In the genomic region with DNA sequence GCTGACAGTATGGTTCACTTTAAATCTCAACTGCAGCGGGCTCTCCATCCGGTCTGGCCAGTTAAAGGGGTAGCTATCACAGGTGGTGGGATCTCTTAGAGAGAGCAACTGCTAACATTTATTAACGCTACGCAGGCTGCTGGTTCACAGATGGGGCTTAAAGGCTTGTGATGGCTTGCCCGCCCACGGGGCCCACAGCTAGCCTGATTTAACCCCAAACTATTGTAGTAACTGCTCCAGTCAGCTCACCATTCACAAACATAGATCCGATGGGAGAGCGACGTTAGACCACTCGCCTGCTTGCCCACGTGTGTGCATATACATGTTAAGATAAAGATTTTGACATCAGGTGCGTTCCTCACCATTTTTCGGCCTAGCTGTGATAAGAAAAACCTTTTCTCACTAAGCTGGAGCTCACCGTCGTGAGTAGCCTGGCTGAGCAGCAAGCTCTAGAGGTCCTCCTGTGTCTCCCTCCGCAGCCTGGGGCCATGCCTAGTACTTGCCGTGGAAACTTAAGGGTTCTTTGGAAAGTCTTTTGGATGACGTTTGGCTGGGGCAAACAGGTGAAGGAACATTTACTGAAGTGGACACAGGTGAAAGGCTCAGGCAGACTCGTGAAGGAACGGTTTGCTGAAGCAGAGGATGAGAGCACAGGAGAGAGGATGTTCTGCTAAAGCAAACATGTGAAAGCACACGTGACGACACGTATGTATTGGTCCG, we compare ENCODE assay signal across 8 mouse cellular contexts. TPM values are rescaled to one million over a fixed set of nuclear protein-coding genes. Genes with fewer than 3 reads are reported as not detected.
DNase-seq lines count a peak whose midpoint lies in the region; ATAC-seq lines count a peak whose summit lies in the region.

No protein-coding gene starts in this region.

- peak overlapping the region; percentile 15; the same call in 1 of the 2 replicates for H3K9ac ChIP-seq in kidney, embryonic 15.5 days
- H3K9ac ChIP-seq in hindbrain, embryonic 14.5 days = 0 out of 2 replicates have a peak overlapping the region, but pooled peaks have one; percentile 13
- no peak overlapping the region; the same call in 1 of the 2 replicates for H3K9ac ChIP-seq in midbrain, embryonic 16.5 days (ENCODE audit: low read depth, low read length)

- 69% methylated on average over 24 of the region's 24 CpGs for WGBS in kidney, embryonic 15.5 days
- WGBS in hindbrain, embryonic 14.5 days = 52% methylated on average over 24 of the region's 24 CpGs
- WGBS in midbrain, embryonic 16.5 days = 49% methylated on average over 24 of the region's 24 CpGs

- H3K27ac ChIP-seq in kidney, embryonic 15.5 days = peak overlapping the region; percentile 89
- no peak overlapping the region for H3K27ac ChIP-seq in hindbrain, embryonic 14.5 days
- peak overlapping the region; percentile 28; the same call in 1 of the 2 replicates for H3K27ac ChIP-seq in midbrain, embryonic 16.5 days (ENCODE audit: low read length)

- DNase-seq in kidney, postnatal 10 days = no peak
- peak; percentile 25 to 40 for DNase-seq in cerebellum, postnatal 14 days
- DNase-seq in hindbrain, embryonic 14.5 days (ENCODE audit: low spot score) = no peak
- no peak for DNase-seq in thymus, postnatal 10 days (ENCODE audit: low spot score in 2 of 2)
- DNase-seq in right cerebral cortex, postnatal 4 days = no peak

- no peak for ATAC-seq in kidney, embryonic 15.5 days (replicated peaks; ENCODE audit: low FRiP score)
- ATAC-seq in hindbrain, embryonic 14.5 days (ENCODE audit: low FRiP score) = no peak
- ATAC-seq in midbrain, embryonic 16.5 days = no peak
- no peak for ATAC-seq in erythroblast, adult 5-6 weeks (replicated peaks; ENCODE audit: low FRiP score, poor library complexity, severe bottlenecking)

- H3K4me2 ChIP-seq in kidney, embryonic 15.5 days = peak overlapping the region; percentile 52
- peak overlapping the region; percentile 37 for H3K4me2 ChIP-seq in hindbrain, embryonic 14.5 days (replicated peaks)
- peak overlapping the region; percentile 42 for H3K4me2 ChIP-seq in midbrain, embryonic 16.5 days (ENCODE audit: low read length)

- no peak overlapping the region for H3K4me3 ChIP-seq in kidney, embryonic 15.5 days (replicated peaks)
- no peak overlapping the region for H3K4me3 ChIP-seq in hindbrain, embryonic 14.5 days (replicated peaks; ENCODE audit: low read length)
- no peak overlapping the region for H3K4me3 ChIP-seq in midbrain, embryonic 16.5 days (ENCODE audit: low read depth, low read length)

- H3K27me3 ChIP-seq in kidney, embryonic 15.5 days = no peaks in the 10 kb centered on the region
- no peaks in the 10 kb centered on the region for H3K27me3 ChIP-seq in hindbrain, embryonic 14.5 days (ENCODE audit: control insufficient read depth, insufficient read depth, low read length)
- no peaks in the 10 kb centered on the region for H3K27me3 ChIP-seq in midbrain, embryonic 16.5 days (ENCODE audit: control insufficient read depth, insufficient read depth, low read depth, low read length)

- peaks cover 67% of the 10 kb centered on the region for H3K4me1 ChIP-seq in kidney, embryonic 15.5 days
- H3K4me1 ChIP-seq in hindbrain, embryonic 14.5 days (replicated peaks; ENCODE audit: control insufficient read depth, insufficient read depth, low read length) = peaks cover 16% of the 10 kb centered on the region
- peaks cover 19% of the 10 kb centered on the region for H3K4me1 ChIP-seq in midbrain, embryonic 16.5 days (ENCODE audit: control insufficient read depth, insufficient read depth, low read length)

- H3K9me3 ChIP-seq in kidney, embryonic 15.5 days (replicated peaks) = no peaks in the 10 kb centered on the region
- H3K9me3 ChIP-seq in hindbrain, embryonic 14.5 days (ENCODE audit: control insufficient read depth, low read length) = no peaks in the 10 kb centered on the region
- H3K9me3 ChIP-seq in midbrain, embryonic 16.5 days (replicated peaks; ENCODE audit: control insufficient read depth, low read length, poor library complexity, severe bottlenecking) = no peaks in the 10 kb centered on the region

- no peaks in the 10 kb centered on the region for H3K36me3 ChIP-seq in kidney, embryonic 15.5 days
- no peaks in the 10 kb centered on the region for H3K36me3 ChIP-seq in hindbrain, embryonic 14.5 days (replicated peaks; ENCODE audit: control insufficient read depth, insufficient read depth)
- H3K36me3 ChIP-seq in midbrain, embryonic 16.5 days (ENCODE audit: control insufficient read depth, insufficient read depth, low read length) = no peaks in the 10 kb centered on the region

RNA-seq across cellular contexts. Expression of gene Rassf3, which starts 13.8 kb away (rescaled TPM):
- polyA plus RNA-seq in kidney, embryonic 15.5 days (2015; fragmentation: Nextera tagmentation; extraction: Ambion mirVana) = 13.8 and 14.7 TPM in 2 replicates
- polyA plus RNA-seq in hindbrain, embryonic 14.5 days (2014; fragmentation: Nextera tagmentation; extraction: Ambion mirVana) = 5.8 and 6.5 TPM in 2 replicates
- 4.2 and 4.6 TPM in 2 replicates for polyA plus RNA-seq in midbrain, embryonic 16.5 days (2015; fragmentation: Nextera tagmentation; extraction: Ambion mirVana)
- 11.7 and 12.5 TPM in 2 replicates for total RNA-seq in erythroblast, adult 5-6 weeks (2015; ENCODE audit: low replicate concordance)
- 7.8 and 12.7 TPM in 2 replicates for total RNA-seq in erythroblast, adult 5-6 weeks (2017; ENCODE audit: low replicate concordance)

Comparison
In these comparisons a context has a peak if more than half of its experiments do, and no peak if none do; other contexts are left out.
1. DNase-seq: peak in cerebellum, postnatal 14 days (2 of 2); none in kidney, postnatal 10 days (single experiment), hindbrain, embryonic 14.5 days (single experiment), thymus, postnatal 10 days (0 of 2) and right cerebral cortex, postnatal 4 days (single experiment).
2. Peak in every context shown above with its lines, with median percentiles within 50 percentile points of each other: H3K4me2 ChIP-seq.